Mouse (Mus musculus) embryonic facial prominence, embryonic 12.5 days (tissue): ENCODE data around the gene Unc119b. TPM values are rescaled to one million over a fixed set of nuclear protein-coding genes. Genes with fewer than 3 reads are reported as not detected.
"Not testable (repeated sequence)": the region's sequence is repeated elsewhere in the genome, so short reads cannot be mapped to it uniquely, and the experiment has no call there.

ENCODE experiments used
- ATAC-seq: fragments of 200-750 bp; cut with Nextera tagmentation; 2 replicates; pipeline ENCODE4 v1.8.0; 2017; ENCODE audit not compliant: insufficient number of reproducible peaks, insufficient read depth, low FRiP score, low TSS enrichment
- H3K27ac ChIP-seq: fragments of 300-500 bp; sonication (generic); 2 replicates; pipeline ENCODE4 v1.5.1; 2016; ENCODE audit warnings: mild to moderate bottlenecking
- H3K27me3 ChIP-seq: fragments of 300-500 bp; sonication (generic); 2 replicates; pipeline ENCODE4 v1.6.1; 2016; ENCODE audit warnings: mild to moderate bottlenecking, moderate library complexity
- H3K36me3 ChIP-seq: fragments of 300-500 bp; sonication (generic); 2 replicates; pipeline ENCODE4 v1.6.1; 2016; ENCODE audit warnings: mild to moderate bottlenecking
- H3K4me1 ChIP-seq: fragments of 300-500 bp; sonication (generic); 2 replicates; pipeline ENCODE4 v1.6.1; 2016
- H3K4me2 ChIP-seq: fragments of 300-500 bp; sonication (generic); replicated peaks from 2 replicates; pipeline ENCODE4 v1.6.1; 2016; ENCODE audit warnings: mild to moderate bottlenecking, moderate library complexity
- H3K4me3 ChIP-seq: fragments of 300-500 bp; sonication (generic); 2 replicates; pipeline ENCODE4 v1.5.1; 2016; ENCODE audit warnings: mild to moderate bottlenecking
- H3K9ac ChIP-seq: fragments of 300-500 bp; sonication (generic); 2 replicates; pipeline ENCODE4 v1.6.1; 2016; ENCODE audit warnings: mild to moderate bottlenecking, moderate library complexity
- H3K9me3 ChIP-seq: fragments of 300-500 bp; sonication (generic); 2 replicates; pipeline ENCODE4 v1.6.1; 2016; ENCODE audit warnings: mild to moderate bottlenecking, moderate library complexity
- WGBS: fragments of 180-500 bp; shearing (Covaris S2); methylation state at CpG from one replicate; pipeline ENCODE4 v1.1.7; 2016; 5-methylcytosine and 5-hydroxymethylcytosine counted together
- polyA plus RNA-seq: library from polyadenylated mRNA; unstranded; fragments of >200 nt; fragmentation: Nextera tagmentation; extraction: Ambion mirVana; gene quantifications from 2 replicates; pipeline ENCODE4 v1.2.1, GENCODE M21; 2016

The Unc119b gene
- polyA plus RNA-seq, 1 experiment from 2014 or later, result 56.0 TPM

- Histone ChIP-seq H3K4me2 (no peak overlapping the region), H3K27me3 (no peaks in the 10 kb centered on the region), H3K36me3 (no peaks in the 10 kb centered on the region), H3K9ac (no peak overlapping the region), H3K4me1 (peaks cover 12% of the 10 kb centered on the region), H3K27ac (no peak overlapping the region), H3K4me3 (no peak overlapping the region), H3K9me3 (no peaks in the 10 kb centered on the region)
- WGBS, result 59% methylated on average over 11 of the region's 11 CpGs
- no peak for ATAC-seq
These were observed 31.4 kb upstream of the Unc119b start for GRCm38 (mm10) chr5:115165895-115166814.

- no peak overlapping the region for H3K27ac ChIP-seq
- H3K4me3 ChIP-seq, result no peak overlapping the region
- H3K36me3 ChIP-seq, result no peaks in the 10 kb centered on the region
- H3K4me2 ChIP-seq, result no peak overlapping the region
- 64% methylated on average over 9 of the region's 9 CpGs for WGBS
- ATAC-seq, result no peak
- no peak overlapping the region for H3K9ac ChIP-seq
- H3K4me1 ChIP-seq, result peaks cover 19% of the 10 kb centered on the region
- no peaks in the 10 kb centered on the region for H3K9me3 ChIP-seq
- no peaks in the 10 kb centered on the region for H3K27me3 ChIP-seq
These were observed 30.6 kb upstream of the Unc119b start for GRCm38 (mm10) chr5:115165351-115165750.

GRCm38 (mm10) chr5:115164446-115164845 lies 29.7 kb upstream of the Unc119b start:
- H3K9ac ChIP-seq, H3K4me2 ChIP-seq, H3K27ac ChIP-seq, ATAC-seq, H3K27me3 ChIP-seq, H3K36me3 ChIP-seq, H3K4me3 ChIP-seq, H3K9me3 ChIP-seq: not testable (repeated sequence)
- H3K4me1 ChIP-seq, result peaks cover 19% of the 10 kb centered on the region
- WGBS, result 75% methylated on average over 4 of the region's 4 CpGs

GRCm38 (mm10) chr5:115163563-115163962 lies 28.8 kb upstream of the Unc119b start:
- peak overlapping the region; percentile 12 for H3K4me2 ChIP-seq
- no peaks in the 10 kb centered on the region for H3K9me3 ChIP-seq
- H3K4me3 ChIP-seq, result no peak overlapping the region
- peaks cover 19% of the 10 kb centered on the region for H3K4me1 ChIP-seq
- H3K9ac ChIP-seq, result no peak overlapping the region
- WGBS, result 39% methylated on average over 8 of the region's 8 CpGs
- H3K36me3 ChIP-seq, result no peaks in the 10 kb centered on the region
- no peak overlapping the region for H3K27ac ChIP-seq
- no peaks in the 10 kb centered on the region for H3K27me3 ChIP-seq
- no peak for ATAC-seq

DNA sequence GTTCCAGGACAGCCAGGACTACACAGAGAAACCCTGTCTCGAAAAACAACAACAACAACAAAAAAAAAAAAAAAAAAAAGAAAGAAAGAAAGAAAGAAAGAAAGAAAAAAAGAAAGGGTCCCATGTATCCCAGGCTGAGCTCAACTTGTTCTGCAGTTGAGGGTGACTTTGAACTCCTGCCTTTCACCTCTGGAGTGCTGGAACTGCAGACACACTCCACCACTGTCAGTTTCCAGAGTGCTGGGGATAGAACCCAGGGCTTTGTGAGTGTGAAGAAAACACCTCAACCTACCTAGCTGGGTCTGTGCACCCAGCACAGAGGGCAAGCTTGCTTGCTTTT lies 27.1 kb upstream of the Unc119b start:
- not testable (repeated sequence) for H3K4me2 ChIP-seq, H3K9ac ChIP-seq, H3K36me3 ChIP-seq, H3K27ac ChIP-seq, H3K9me3 ChIP-seq, H3K27me3 ChIP-seq, ATAC-seq, H3K4me3 ChIP-seq
- WGBS, result 76% methylated on average over 1 of the region's 1 CpGs
- peaks cover 18% of the 10 kb centered on the region for H3K4me1 ChIP-seq

- no peaks in the 10 kb centered on the region for H3K36me3 ChIP-seq
- no peak for ATAC-seq
- no peak overlapping the region for H3K27ac ChIP-seq
- WGBS, result 31% methylated on average over 13 of the region's 13 CpGs
- no peak overlapping the region for H3K4me3 ChIP-seq
- H3K4me2 ChIP-seq, result no peak overlapping the region
- H3K9ac ChIP-seq, result no peak overlapping the region
- no peaks in the 10 kb centered on the region for H3K9me3 ChIP-seq
- H3K27me3 ChIP-seq, result no peaks in the 10 kb centered on the region
- peaks cover 23% of the 10 kb centered on the region for H3K4me1 ChIP-seq
These were observed 26.5 kb upstream of the Unc119b start for GRCm38 (mm10) chr5:115161064-115161939.

GRCm38 (mm10) chr5:115160655-115161054 lies 25.9 kb upstream of the Unc119b start:
- H3K9me3 ChIP-seq, result no peaks in the 10 kb centered on the region
- no peaks in the 10 kb centered on the region for H3K27me3 ChIP-seq
- peaks cover 30% of the 10 kb centered on the region for H3K4me1 ChIP-seq
- H3K9ac ChIP-seq, result no peak overlapping the region
- H3K36me3 ChIP-seq, result no peaks in the 10 kb centered on the region
- WGBS, result 62% methylated on average over 6 of the region's 6 CpGs
- no peak overlapping the region for H3K27ac ChIP-seq
- H3K4me2 ChIP-seq, result no peak overlapping the region
- no peak overlapping the region for H3K4me3 ChIP-seq
- ATAC-seq, result no peak

DNA sequence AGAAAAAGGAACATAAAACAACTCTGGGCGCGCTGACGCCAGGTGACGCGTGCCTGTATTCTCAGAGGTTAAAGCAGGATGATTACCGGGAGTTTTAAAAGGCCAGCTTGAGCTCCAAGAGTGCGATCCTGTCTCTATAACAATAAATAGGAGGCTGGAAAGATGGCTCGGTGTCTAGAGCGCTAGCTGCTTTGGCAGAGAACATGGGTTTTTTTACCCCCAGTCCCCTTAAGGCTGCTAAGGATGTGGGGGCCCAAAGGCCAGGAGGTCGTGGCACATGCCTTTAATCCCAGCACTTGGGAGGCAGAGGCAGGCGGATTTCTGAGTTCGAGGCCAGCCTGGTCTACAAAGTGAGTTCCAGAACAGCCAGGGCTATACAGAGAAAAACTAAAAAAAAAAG lies 24.4 kb upstream of the Unc119b start:
- peak overlapping the region; percentile 95 for H3K27ac ChIP-seq
- H3K4me1 ChIP-seq, result peaks cover 45% of the 10 kb centered on the region
- H3K4me2 ChIP-seq, result peak overlapping the region; percentile 80
- peak overlapping the region; percentile 96 for H3K4me3 ChIP-seq
- no peaks in the 10 kb centered on the region for H3K36me3 ChIP-seq
- no peak for ATAC-seq
- H3K27me3 ChIP-seq, result no peaks in the 10 kb centered on the region
- H3K9me3 ChIP-seq, result no peaks in the 10 kb centered on the region
- 36% methylated on average over 12 of the region's 12 CpGs for WGBS
- H3K9ac ChIP-seq, result peak overlapping the region; percentile 90

GRCm38 (mm10) chr5:115158040-115158983 lies 23.5 kb upstream of the Unc119b start, which contains the start of gene Mlec:
Gene Mlec (minus strand): TSS chr5:115158179.
- H3K9me3 ChIP-seq, result no peaks in the 10 kb centered on the region
- ATAC-seq, result peak; percentile 98
- H3K9ac ChIP-seq, result peak within 1 kb of the TSS; percentile 90
- under 1% methylated on average over 76 of the region's 78 CpGs for WGBS
- H3K27ac ChIP-seq, result peak within 1 kb of the TSS; percentile 95
- H3K4me3 ChIP-seq, result peak within 1 kb of the TSS; percentile 96
- H3K27me3 ChIP-seq, result no peaks in the 10 kb centered on the region
- H3K36me3 ChIP-seq, result no peaks in the 10 kb centered on the region
- peak within 1 kb of the TSS; percentile 80 for H3K4me2 ChIP-seq
- H3K4me1 ChIP-seq, result peaks cover 51% of the 10 kb centered on the region

DNA sequence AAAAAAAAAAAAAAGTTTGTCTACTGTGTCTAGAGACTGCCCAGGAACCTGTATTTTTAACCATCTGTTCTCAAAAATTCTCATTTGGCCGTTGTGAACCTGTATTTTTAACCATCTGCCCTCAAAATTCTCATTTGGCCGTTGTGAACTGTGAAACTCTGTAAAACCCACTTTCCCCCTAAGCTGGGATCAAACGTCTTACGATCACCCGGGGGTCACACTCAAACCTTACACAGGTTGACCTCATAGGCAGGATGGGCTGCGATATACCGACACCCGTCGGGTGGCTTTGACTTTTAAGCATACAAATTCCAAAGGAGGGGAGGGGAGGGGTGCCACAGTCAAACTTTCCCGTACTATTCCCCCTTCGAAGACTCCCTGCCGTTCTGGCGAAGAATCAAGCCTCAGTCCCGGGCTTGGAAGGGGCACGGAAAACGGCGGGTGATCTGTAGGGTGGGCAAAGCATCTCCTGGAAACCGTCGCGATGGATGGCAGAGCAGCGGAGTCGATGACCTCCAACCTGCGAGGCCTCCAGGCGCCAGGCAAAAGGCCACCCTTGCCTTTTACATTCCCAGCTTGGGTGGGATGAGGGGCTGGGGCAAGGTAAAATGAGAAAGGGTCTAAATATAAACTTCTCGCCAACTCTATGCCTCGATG lies 22.3 kb upstream of the Unc119b start:
- 1% methylated on average over 26 of the region's 26 CpGs for WGBS
- peaks cover 62% of the 10 kb centered on the region for H3K4me1 ChIP-seq

More for the DNA sequence above, 22.3 kb upstream of the Unc119b start:
- ATAC-seq, result no peak
- H3K27ac ChIP-seq, result peak overlapping the region; percentile 95
- peak overlapping the region; percentile 90 for H3K9ac ChIP-seq
- H3K4me3 ChIP-seq, result peak overlapping the region; percentile 96
- H3K27me3 ChIP-seq, result no peaks in the 10 kb centered on the region
- H3K4me2 ChIP-seq, result peak overlapping the region; percentile 80
- no peaks in the 10 kb centered on the region for H3K36me3 ChIP-seq
- H3K9me3 ChIP-seq, result no peaks in the 10 kb centered on the region
